Mouse (Mus musculus) pancreas, adult 10 weeks (tissue): ENCODE data around the gene Rft1. TPM values are rescaled to one million over a fixed set of nuclear protein-coding genes. Genes with fewer than 3 reads are reported as not detected.

Source experiments
- polyA plus RNA-seq: library from polyadenylated mRNA; stranded (reverse); fragments of 350-450 nt; fragmentation: Illumina TruSeq; extraction: RNeasy Lipid Tissue Mini Kit (QIAGEN cat#74804); gene quantifications from one replicate; pipeline ENCODE4 v1.2.3, GENCODE M21; 2015; ENCODE audit warnings: low read depth, low replicate concordance; ENCODE audit not compliant: insufficient read depth

Rft1 gene
- 3.4 TPM for polyA plus RNA-seq

GRCm38 (mm10) chr14:30653943-30654659 lies at the start of gene Rft1:
Gene Rft1 (plus strand): TSS chr14:30654360.

DNA sequence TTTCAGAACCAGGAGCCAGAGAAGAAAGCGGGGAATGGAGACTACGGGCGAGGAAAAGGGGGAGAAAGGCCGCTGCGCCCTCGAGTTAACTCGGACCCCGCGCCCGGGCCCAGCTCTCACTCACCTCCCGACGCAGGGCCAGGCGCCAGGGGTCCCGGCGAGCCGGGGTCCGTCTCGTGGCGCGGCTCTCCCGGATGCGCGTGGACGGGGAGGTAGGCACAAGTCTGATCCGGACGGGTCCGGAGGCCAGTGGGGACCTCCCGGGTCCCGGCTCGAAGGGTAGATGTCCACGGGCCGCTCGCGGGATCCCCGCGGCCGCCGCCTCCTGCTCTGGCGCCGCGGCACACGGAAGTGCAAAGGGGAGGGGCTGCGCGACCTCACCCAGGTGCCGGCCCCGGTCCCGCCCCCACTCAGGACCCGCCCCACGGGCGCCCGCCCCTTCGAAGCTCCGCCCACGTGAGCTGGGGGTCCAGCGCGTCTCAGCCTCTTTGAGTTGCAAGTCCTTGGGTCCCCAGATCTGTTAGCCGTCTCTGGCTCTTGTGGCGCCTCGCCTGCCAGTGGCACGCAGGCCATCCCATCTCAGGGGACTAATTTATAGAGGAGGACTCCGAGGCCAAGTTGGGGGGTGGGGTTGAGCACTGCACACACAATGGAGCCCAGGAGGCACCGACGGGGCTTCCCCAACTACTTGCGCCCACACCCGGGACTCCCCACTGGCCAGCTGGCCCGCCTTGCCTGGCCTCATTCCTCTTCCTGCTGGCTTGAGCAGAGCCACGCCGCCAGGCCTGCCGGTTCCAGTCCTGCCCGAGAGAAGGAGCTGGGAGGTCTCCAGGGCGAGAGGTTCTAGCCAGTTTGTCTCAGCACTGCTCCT lies 28.1 kb upstream of the Rft1 start, which contains the start of gene Prkcd:
Gene Prkcd (minus strand): TSS at position 355 of the 871 bp plus-strand sequence.

DNA sequence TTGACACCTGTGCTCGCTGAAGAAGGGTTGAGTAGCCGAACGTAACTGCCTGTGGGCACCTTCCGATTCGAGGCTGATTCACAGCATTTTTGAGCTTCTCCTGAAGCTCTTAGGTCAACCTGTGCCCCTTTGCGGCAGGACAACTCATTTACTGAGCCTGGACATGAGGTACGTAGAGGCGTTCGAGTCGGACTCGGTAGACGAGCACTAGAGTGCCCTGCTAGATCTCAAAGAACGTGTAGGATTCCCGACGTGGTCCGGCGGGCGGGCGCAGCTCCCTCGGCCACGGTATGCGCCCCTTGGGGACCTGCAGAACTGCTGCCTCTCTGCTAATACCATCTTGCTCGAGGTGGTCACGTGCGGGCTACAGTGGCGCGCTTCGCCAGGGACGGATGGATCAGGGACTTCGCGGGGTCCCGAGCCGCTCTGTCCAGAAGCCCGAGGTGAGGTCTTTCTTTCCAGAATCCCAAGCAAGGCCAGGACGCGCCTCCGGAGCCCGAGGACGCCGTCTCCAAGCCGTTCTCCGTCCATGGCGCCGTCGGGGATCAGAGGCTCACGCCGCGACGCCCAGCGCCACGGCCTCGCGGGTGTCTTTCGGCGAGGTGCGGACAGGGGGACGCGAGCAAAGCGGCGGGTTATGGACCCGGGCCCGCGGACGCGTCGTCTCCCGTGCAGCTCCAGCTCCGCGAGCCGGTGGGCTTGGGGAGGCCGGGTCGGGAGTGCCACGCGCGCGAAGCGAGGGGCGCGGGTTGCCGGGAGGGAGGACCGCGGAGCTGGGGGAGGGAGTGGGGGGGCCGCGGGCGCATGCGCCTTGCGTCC lies 60.8 kb downstream of the Rft1 start, which contains the start of gene Sfmbt1:
Gene Sfmbt1 (plus strand): TSS at position 51 of the 819 bp plus-strand sequence.

Other genes starting within 250 kb of the Rft1 start
- gene Dcp1a, start 174.8 kb upstream of the Rft1 start, polyA plus RNA-seq = 3.6 TPM
- 6.1 TPM for gene Cacna1d, start 162.9 kb upstream of the Rft1 start, polyA plus RNA-seq
- gene Tkt, start 106.0 kb upstream of the Rft1 start, polyA plus RNA-seq = 27.1 TPM
- 16.8 TPM for gene Prkcd, start 28.1 kb upstream of the Rft1 start, polyA plus RNA-seq
- gene Sfmbt1, start 60.5 kb downstream of the Rft1 start, polyA plus RNA-seq = 1.4 TPM
- 2.0 TPM for gene Tmem110, start 171.2 kb downstream of the Rft1 start, polyA plus RNA-seq
- gene Mustn1, start 224.8 kb downstream of the Rft1 start, polyA plus RNA-seq = 10.4 TPM
- gene Itih4, start 232.1 kb downstream of the Rft1 start, polyA plus RNA-seq = 4.3 TPM